Mouse (Mus musculus) limb, embryonic 12.5 days (tissue): ENCODE measurements around the gene Mfsd9. TPM values are rescaled to one million over a fixed set of nuclear protein-coding genes. Genes with fewer than 3 reads are reported as not detected.

Experiments used
- ATAC-seq: fragments of 200-750 bp; cut with Nextera tagmentation; 2 replicates; pipeline ENCODE4 v1.8.0; 2017; ENCODE audit warnings: low read depth, moderate TSS enrichment; ENCODE audit not compliant: insufficient number of reproducible peaks, insufficient read depth, low FRiP score, low TSS enrichment
- H3K27ac ChIP-seq: fragments of 300-500 bp; sonication (generic); 2 replicates; pipeline ENCODE4 v1.5.1; 2016; ENCODE audit warnings: mild to moderate bottlenecking, moderate library complexity
- H3K27me3 ChIP-seq: fragments of 300-500 bp; sonication (generic); 2 replicates; pipeline ENCODE4 v1.6.1; 2016; ENCODE audit warnings: mild to moderate bottlenecking, moderate library complexity
- H3K36me3 ChIP-seq: fragments of 300-500 bp; sonication (generic); 2 replicates; pipeline ENCODE4 v1.6.1; 2016; ENCODE audit warnings: mild to moderate bottlenecking, moderate library complexity
- H3K4me1 ChIP-seq: fragments of 300-500 bp; sonication (generic); replicated peaks from 2 replicates; pipeline ENCODE4 v1.6.1; 2016
- H3K4me2 ChIP-seq: fragments of 300-500 bp; sonication (generic); 2 replicates; pipeline ENCODE4 v1.6.1; 2016; ENCODE audit warnings: mild to moderate bottlenecking, moderate library complexity
- H3K4me3 ChIP-seq: fragments of 300-500 bp; sonication (generic); replicated peaks from 2 replicates; pipeline ENCODE4 v1.5.1; 2016; ENCODE audit warnings: mild to moderate bottlenecking
- H3K9ac ChIP-seq: fragments of 300-500 bp; sonication (generic); replicated peaks from 2 replicates; pipeline ENCODE4 v1.6.1; 2016; ENCODE audit warnings: mild to moderate bottlenecking, moderate library complexity
- H3K9me3 ChIP-seq: fragments of 300-500 bp; sonication (generic); 2 replicates; pipeline ENCODE4 v1.6.1; 2016; ENCODE audit warnings: mild to moderate bottlenecking, moderate library complexity
- WGBS: fragments of 180-500 bp; shearing (Covaris S2); methylation state at CpG from one replicate; pipeline ENCODE4 v1.1.7; 2016; 5-methylcytosine and 5-hydroxymethylcytosine counted together
- polyA plus RNA-seq: library from polyadenylated mRNA; unstranded; fragments of >200 nt; fragmentation: Nextera tagmentation; extraction: Ambion mirVana; gene quantifications from 2 replicates; pipeline ENCODE4 v1.2.1, GENCODE M21; 2016

The Mfsd9 gene
- polyA plus RNA-seq, result 3.5 and 3.8 TPM in 2 replicates

- ATAC-seq, result peak; percentile 86
- no peaks in the 10 kb centered on the region for H3K4me1 ChIP-seq
- 0 out of 2 replicates have a peak within 1 kb of the TSS, but pooled peaks have one; percentile 9 for H3K9ac ChIP-seq
- no peaks in the 10 kb centered on the region for H3K36me3 ChIP-seq
- H3K27me3 ChIP-seq, result no peaks in the 10 kb centered on the region
- H3K4me3 ChIP-seq, result peak within 1 kb of the TSS; percentile 51
- H3K9me3 ChIP-seq, result no peaks in the 10 kb centered on the region
- H3K4me2 ChIP-seq, result peak within 1 kb of the TSS; percentile 66
- 6% methylated on average over 38 of the region's 38 CpGs for WGBS
- H3K27ac ChIP-seq, result no peak within 1 kb of the TSS
These were observed at the start of gene Mfsd9 for GRCm38 (mm10) chr1:40790324-40791141. Mfsd9 (minus strand) TSS chr1:40790687.

- Histone ChIP-seq H3K4me3 (no peak overlapping the region), H3K4me1 (no peaks in the 10 kb centered on the region), H3K27me3 (no peaks in the 10 kb centered on the region), H3K9ac (no peak overlapping the region), H3K27ac (no peak overlapping the region), H3K4me2 (no peak overlapping the region), H3K36me3 (no peaks in the 10 kb centered on the region), H3K9me3 (no peaks in the 10 kb centered on the region)
- no peak for ATAC-seq
- 83% methylated on average over 4 of the region's 4 CpGs for WGBS
These were observed 45.0 kb upstream of the Mfsd9 start for GRCm38 (mm10) chr1:40835468-40835867.

GRCm38 (mm10) chr1:40830712-40831507 is 40.4 kb upstream of the Mfsd9 start:
- no peak overlapping the region for H3K4me3 ChIP-seq
- no peaks in the 10 kb centered on the region for H3K4me1 ChIP-seq
- H3K27me3 ChIP-seq, result 0 out of 2 replicates have a peak, but pooled peaks cover 2% of the 10 kb centered on the region
- H3K9me3 ChIP-seq, result no peaks in the 10 kb centered on the region
- 80% methylated on average over 4 of the region's 4 CpGs for WGBS
- no peak for ATAC-seq
- no peak overlapping the region for H3K27ac ChIP-seq
- no peak overlapping the region for H3K4me2 ChIP-seq
- H3K9ac ChIP-seq, result no peak overlapping the region
- H3K36me3 ChIP-seq, result no peaks in the 10 kb centered on the region

- H3K36me3 ChIP-seq, result no peaks in the 10 kb centered on the region
- H3K9me3 ChIP-seq, result no peaks in the 10 kb centered on the region
- no peak overlapping the region for H3K9ac ChIP-seq
- 70% methylated on average over 10 of the region's 10 CpGs for WGBS
- H3K4me3 ChIP-seq, result no peak overlapping the region
- H3K4me2 ChIP-seq, result no peak overlapping the region
- H3K27ac ChIP-seq, result no peak overlapping the region
- H3K27me3 ChIP-seq, result 0 out of 2 replicates have a peak, but pooled peaks cover 2% of the 10 kb centered on the region
- no peak for ATAC-seq
- H3K4me1 ChIP-seq, result peaks cover 4% of the 10 kb centered on the region
These were observed 38.9 kb upstream of the Mfsd9 start for GRCm38 (mm10) chr1:40829213-40829914.

- 0 out of 2 replicates have a peak, but pooled peaks cover 2% of the 10 kb centered on the region for H3K27me3 ChIP-seq
- H3K4me1 ChIP-seq, result peaks cover 4% of the 10 kb centered on the region
- no peak overlapping the region for H3K9ac ChIP-seq
- no peak overlapping the region for H3K4me3 ChIP-seq
- no peak overlapping the region for H3K27ac ChIP-seq
- H3K4me2 ChIP-seq, result no peak overlapping the region
- H3K9me3 ChIP-seq, result no peaks in the 10 kb centered on the region
- WGBS, result 79% methylated on average over 7 of the region's 7 CpGs
- no peaks in the 10 kb centered on the region for H3K36me3 ChIP-seq
- ATAC-seq, result no peak
These were observed 35.3 kb upstream of the Mfsd9 start for GRCm38 (mm10) chr1:40825826-40826225.

- Histone ChIP-seq H3K27me3 (0 out of 2 replicates have a peak, but pooled peaks cover 2% of the 10 kb centered on the region), H3K4me2 (no peak overlapping the region), H3K9ac (no peak overlapping the region), H3K9me3 (no peaks in the 10 kb centered on the region), H3K4me3 (no peak overlapping the region), H3K4me1 (peaks cover 4% of the 10 kb centered on the region), H3K27ac (no peak overlapping the region), H3K36me3 (no peaks in the 10 kb centered on the region)
- no peak for ATAC-seq
- WGBS, result 38% methylated on average over 8 of the region's 8 CpGs
These were observed 34.4 kb upstream of the Mfsd9 start for GRCm38 (mm10) chr1:40824936-40825335.

- 69% methylated on average over 4 of the region's 4 CpGs for WGBS
- H3K27ac ChIP-seq, result no peak overlapping the region
These were observed 34.0 kb upstream of the Mfsd9 start for GRCm38 (mm10) chr1:40824517-40824916.

GRCm38 (mm10) chr1:40815071-40815845 is 24.8 kb upstream of the Mfsd9 start:
- no peaks in the 10 kb centered on the region for H3K9me3 ChIP-seq
- peaks cover 11% of the 10 kb centered on the region for H3K4me1 ChIP-seq
- H3K36me3 ChIP-seq, result no peaks in the 10 kb centered on the region
- H3K4me2 ChIP-seq, result peak overlapping the region; percentile 46
- no peak for ATAC-seq
- H3K4me3 ChIP-seq, result peak overlapping the region; percentile 23
- 43% methylated on average over 16 of the region's 16 CpGs for WGBS
- H3K9ac ChIP-seq, result no peak overlapping the region
- 0 out of 2 replicates have a peak overlapping the region, but pooled peaks have one; percentile 17 for H3K27ac ChIP-seq
- no peaks in the 10 kb centered on the region for H3K27me3 ChIP-seq

More at GRCm38 (mm10) chr1:40824517-40824916, 34.0 kb upstream of the Mfsd9 start:
- no peaks in the 10 kb centered on the region for H3K27me3 ChIP-seq
- ATAC-seq, result no peak
- no peak overlapping the region for H3K4me3 ChIP-seq
- no peaks in the 10 kb centered on the region for H3K36me3 ChIP-seq
- peaks cover 4% of the 10 kb centered on the region for H3K4me1 ChIP-seq
- no peak overlapping the region for H3K4me2 ChIP-seq
- H3K9me3 ChIP-seq, result no peaks in the 10 kb centered on the region
- no peak overlapping the region for H3K9ac ChIP-seq

GRCm38 (mm10) chr1:40808643-40809042 is 18.2 kb upstream of the Mfsd9 start:
- no peak for ATAC-seq
- Histone ChIP-seq H3K4me3 (no peak overlapping the region), H3K9me3 (no peaks in the 10 kb centered on the region), H3K36me3 (no peaks in the 10 kb centered on the region), H3K4me1 (no peaks in the 10 kb centered on the region), H3K4me2 (no peak overlapping the region), H3K27ac (no peak overlapping the region), H3K27me3 (no peaks in the 10 kb centered on the region), H3K9ac (no peak overlapping the region)
- 85% methylated on average over 3 of the region's 3 CpGs for WGBS

- H3K4me3 ChIP-seq, result no peak overlapping the region
- no peak overlapping the region for H3K27ac ChIP-seq
- no peaks in the 10 kb centered on the region for H3K36me3 ChIP-seq
- ATAC-seq, result no peak
- 86% methylated on average over 11 of the region's 11 CpGs for WGBS
- H3K9ac ChIP-seq, result no peak overlapping the region
- no peaks in the 10 kb centered on the region for H3K9me3 ChIP-seq
- no peaks in the 10 kb centered on the region for H3K4me1 ChIP-seq
- no peaks in the 10 kb centered on the region for H3K27me3 ChIP-seq
- H3K4me2 ChIP-seq, result no peak overlapping the region
These were observed 15.4 kb upstream of the Mfsd9 start for GRCm38 (mm10) chr1:40805891-40806290.
